Mouse (Mus musculus): ENCODE results near the gene Slc9a9. TPM values are rescaled to one million over a fixed set of nuclear protein-coding genes. Genes with fewer than 3 reads are reported as not detected.

Gene Slc9a9
- polyA plus RNA-seq, 1 experiment from 2014 or later, result 6.1 TPM

GRCm38 (mm10) chr9:94856093-94856492, 186.4 kb downstream of the Slc9a9 start:
- peaks cover 9% of the 10 kb centered on the region; the same call in 1 of the 2 replicates for H3K4me1 ChIP-seq (replicated peaks)
- no peak overlapping the region for H3K27ac ChIP-seq
- no peak overlapping the region for H3K4me3 ChIP-seq (replicated peaks)
- H3K4me2 ChIP-seq (replicated peaks), result no peak overlapping the region
- H3K9ac ChIP-seq (replicated peaks), result no peak overlapping the region
- H3K36me3 ChIP-seq, result no peaks in the 10 kb centered on the region
- H3K9me3 ChIP-seq, result no peaks in the 10 kb centered on the region
- no peaks in the 10 kb centered on the region for H3K27me3 ChIP-seq
- 50% methylated on average over 3 of the region's 3 CpGs for WGBS
- ATAC-seq, result no peak

DNA sequence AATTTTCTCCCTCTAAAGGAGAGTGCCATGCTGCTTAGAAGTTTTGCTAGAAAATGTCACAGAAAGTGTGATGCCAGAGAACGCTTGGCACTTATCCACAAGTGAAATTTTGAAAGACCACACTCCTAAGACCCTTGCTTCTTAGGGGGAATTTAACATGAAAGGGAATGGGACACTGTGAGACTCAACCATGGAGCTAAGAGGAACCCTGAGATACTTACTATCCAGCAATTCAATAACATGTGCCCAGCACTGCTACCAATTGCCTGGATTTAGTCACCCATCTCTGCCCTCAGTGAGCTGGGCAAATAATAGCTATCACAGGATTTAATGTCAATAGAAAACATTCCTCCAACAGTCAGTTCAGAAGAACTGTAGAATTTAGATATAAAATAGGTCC, 198.8 kb downstream of the Slc9a9 start:
- WGBS, result 91% methylated on average over 1 of the region's 1 CpGs

GRCm38 (mm10) chr9:94869023-94869799, 199.5 kb downstream of the Slc9a9 start:
- 72% methylated on average over 4 of the region's 4 CpGs for WGBS
- no peak for ATAC-seq

More for the DNA sequence above, 198.8 kb downstream of the Slc9a9 start:
- Histone ChIP-seq H3K27ac (no peak overlapping the region), H3K4me2 (replicated peaks) (no peak overlapping the region), H3K27me3 (no peaks in the 10 kb centered on the region), H3K9me3 (no peaks in the 10 kb centered on the region), H3K4me1 (replicated peaks) (no peaks in the 10 kb centered on the region), H3K36me3 (no peaks in the 10 kb centered on the region), H3K9ac (replicated peaks) (no peak overlapping the region), H3K4me3 (replicated peaks) (no peak overlapping the region)
- no peak for ATAC-seq

GRCm38 (mm10) chr9:94882517-94882916, 212.8 kb downstream of the Slc9a9 start:
- WGBS, result 93% methylated on average over 3 of the region's 3 CpGs
- Histone ChIP-seq H3K9ac (replicated peaks) (no peak overlapping the region), H3K9me3 (no peaks in the 10 kb centered on the region), H3K27ac (no peak overlapping the region), H3K4me2 (replicated peaks) (no peak overlapping the region), H3K27me3 (no peaks in the 10 kb centered on the region), H3K4me1 (replicated peaks) (no peaks in the 10 kb centered on the region), H3K4me3 (replicated peaks) (no peak overlapping the region), H3K36me3 (no peaks in the 10 kb centered on the region)
- no peak for ATAC-seq

More at GRCm38 (mm10) chr9:94869023-94869799, 199.5 kb downstream of the Slc9a9 start:
- H3K27me3 ChIP-seq, result no peaks in the 10 kb centered on the region
- H3K4me3 ChIP-seq (replicated peaks), result no peak overlapping the region
- no peak overlapping the region for H3K27ac ChIP-seq
- H3K4me2 ChIP-seq (replicated peaks), result no peak overlapping the region
- H3K9ac ChIP-seq (replicated peaks), result no peak overlapping the region
- no peaks in the 10 kb centered on the region for H3K4me1 ChIP-seq (replicated peaks)
- H3K9me3 ChIP-seq, result no peaks in the 10 kb centered on the region
- no peaks in the 10 kb centered on the region for H3K36me3 ChIP-seq

- no peaks in the 10 kb centered on the region for H3K9me3 ChIP-seq
- H3K4me2 ChIP-seq (replicated peaks), result no peak overlapping the region
- no peak overlapping the region for H3K4me3 ChIP-seq (replicated peaks)
- ATAC-seq, result no peak
- H3K27ac ChIP-seq, result no peak overlapping the region
- H3K9ac ChIP-seq (replicated peaks), result no peak overlapping the region
- no peaks in the 10 kb centered on the region for H3K4me1 ChIP-seq (replicated peaks)
- H3K27me3 ChIP-seq, result no peaks in the 10 kb centered on the region
- H3K36me3 ChIP-seq, result no peaks in the 10 kb centered on the region
- 86% methylated on average over 5 of the region's 5 CpGs for WGBS
These were observed 213.7 kb downstream of the Slc9a9 start for GRCm38 (mm10) chr9:94883435-94883834.

- Histone ChIP-seq H3K36me3 (no peaks in the 10 kb centered on the region), H3K4me1 (replicated peaks) (no peaks in the 10 kb centered on the region), H3K27me3 (no peaks in the 10 kb centered on the region), H3K9me3 (no peaks in the 10 kb centered on the region), H3K4me3 (replicated peaks) (no peak overlapping the region), H3K4me2 (replicated peaks) (no peak overlapping the region), H3K27ac (no peak overlapping the region), H3K9ac (replicated peaks) (no peak overlapping the region)
- no peak for ATAC-seq
- 91% methylated on average over 1 of the region's 1 CpGs for WGBS
These were observed 215.4 kb downstream of the Slc9a9 start for GRCm38 (mm10) chr9:94885151-94885550.

DNA sequence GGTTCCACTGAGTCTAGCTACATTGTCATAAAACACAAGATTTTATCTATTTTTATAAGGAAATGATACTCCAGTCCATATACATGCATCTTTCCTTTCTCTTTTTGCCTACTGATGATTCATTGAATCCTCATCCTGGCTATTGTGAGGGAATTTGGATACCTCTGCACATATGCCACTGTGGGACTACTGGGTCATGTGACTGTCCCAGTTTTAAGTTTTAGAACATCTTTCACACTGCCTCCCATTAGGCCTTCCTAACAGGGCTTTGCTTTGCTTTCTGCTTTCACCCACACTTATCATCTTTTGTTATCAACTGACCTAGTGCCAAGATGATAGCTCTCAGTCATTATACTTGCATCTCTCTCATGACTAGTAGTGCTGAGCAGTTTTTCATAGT, 219.9 kb downstream of the Slc9a9 start:
- no peak overlapping the region for H3K4me3 ChIP-seq (replicated peaks)
- H3K9me3 ChIP-seq, result no peaks in the 10 kb centered on the region
- H3K4me2 ChIP-seq (replicated peaks), result no peak overlapping the region
- ATAC-seq, result no peak
- H3K9ac ChIP-seq (replicated peaks), result no peak overlapping the region
- H3K27me3 ChIP-seq, result no peaks in the 10 kb centered on the region
- no peaks in the 10 kb centered on the region for H3K36me3 ChIP-seq
- no peak overlapping the region for H3K27ac ChIP-seq
- no peaks in the 10 kb centered on the region for H3K4me1 ChIP-seq (replicated peaks)

DNA sequence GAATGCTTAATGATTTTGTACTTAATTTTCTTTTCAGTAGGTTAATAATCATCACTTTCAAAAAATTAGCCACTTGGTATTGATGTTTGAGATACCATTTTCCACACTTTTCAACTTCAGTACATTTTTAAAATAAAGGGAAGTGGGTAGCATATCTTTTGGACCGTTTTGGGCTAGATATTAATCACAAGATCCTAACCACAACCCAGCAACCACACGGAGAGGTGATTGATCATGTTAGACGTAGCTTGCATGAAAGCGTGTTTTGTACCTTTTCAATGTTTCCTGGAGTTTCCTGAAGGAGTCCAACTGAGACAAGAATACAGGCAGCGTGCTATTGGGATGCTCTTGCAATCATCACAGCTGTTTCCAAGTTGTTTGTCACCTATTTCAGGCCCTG, 226.2 kb downstream of the Slc9a9 start:
- Histone ChIP-seq H3K9me3 (no peaks in the 10 kb centered on the region), H3K36me3 (no peaks in the 10 kb centered on the region)

GRCm38 (mm10) chr9:94904180-94904579, 234.5 kb downstream of the Slc9a9 start:
- Histone ChIP-seq H3K9ac (replicated peaks) (no peak overlapping the region), H3K27ac (no peak overlapping the region), H3K4me2 (replicated peaks) (no peak overlapping the region), H3K36me3 (no peaks in the 10 kb centered on the region), H3K9me3 (no peaks in the 10 kb centered on the region), H3K27me3 (no peaks in the 10 kb centered on the region), H3K4me1 (replicated peaks) (no peaks in the 10 kb centered on the region), H3K4me3 (replicated peaks) (no peak overlapping the region)
- no peak for ATAC-seq

More for the DNA sequence above, 226.2 kb downstream of the Slc9a9 start:
- H3K4me1 ChIP-seq (replicated peaks), result no peaks in the 10 kb centered on the region
- no peaks in the 10 kb centered on the region for H3K27me3 ChIP-seq
- H3K27ac ChIP-seq, result no peak overlapping the region
- no peak overlapping the region for H3K4me2 ChIP-seq (replicated peaks)
- H3K9ac ChIP-seq (replicated peaks), result no peak overlapping the region
- WGBS, result 90% methylated on average over 5 of the region's 5 CpGs
- ATAC-seq, result no peak
- H3K4me3 ChIP-seq (replicated peaks), result no peak overlapping the region

DNA sequence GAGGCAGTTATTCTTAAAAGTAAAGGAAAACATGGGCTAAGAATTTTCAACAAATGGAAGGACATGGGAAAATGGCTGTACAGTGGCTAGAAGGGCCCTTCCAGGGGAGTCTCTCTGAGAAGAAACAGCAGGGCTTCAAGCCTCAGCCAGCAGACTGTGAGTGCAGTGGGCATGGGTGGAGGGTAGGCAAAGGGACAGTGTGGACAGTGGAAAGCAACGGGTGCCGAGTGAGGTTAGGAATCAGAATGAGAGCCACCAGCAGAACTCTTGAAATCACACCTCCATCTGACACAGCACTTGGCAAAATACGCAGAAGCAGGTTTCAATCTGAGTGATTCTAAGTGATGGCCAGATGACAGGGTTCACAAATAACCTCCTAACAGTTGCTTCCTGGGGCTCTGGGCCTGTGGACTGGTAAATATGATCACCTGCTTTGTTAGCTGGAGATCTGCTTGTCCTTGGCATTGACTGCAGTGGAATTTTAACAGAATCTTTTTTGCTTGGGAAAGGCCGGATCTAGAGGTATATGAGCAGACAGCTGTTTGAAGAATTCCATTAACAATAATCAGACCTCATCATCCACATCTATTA, 237.4 kb downstream of the Slc9a9 start:
- Histone ChIP-seq H3K27me3 (no peaks in the 10 kb centered on the region), H3K4me3 (replicated peaks) (no peak overlapping the region), H3K36me3 (no peaks in the 10 kb centered on the region), H3K4me2 (replicated peaks) (no peak overlapping the region), H3K9ac (replicated peaks) (no peak overlapping the region), H3K9me3 (no peaks in the 10 kb centered on the region), H3K4me1 (replicated peaks) (no peaks in the 10 kb centered on the region), H3K27ac (no peak overlapping the region)
- 93% methylated on average over 4 of the region's 4 CpGs for WGBS
- ATAC-seq, result no peak

DNA sequence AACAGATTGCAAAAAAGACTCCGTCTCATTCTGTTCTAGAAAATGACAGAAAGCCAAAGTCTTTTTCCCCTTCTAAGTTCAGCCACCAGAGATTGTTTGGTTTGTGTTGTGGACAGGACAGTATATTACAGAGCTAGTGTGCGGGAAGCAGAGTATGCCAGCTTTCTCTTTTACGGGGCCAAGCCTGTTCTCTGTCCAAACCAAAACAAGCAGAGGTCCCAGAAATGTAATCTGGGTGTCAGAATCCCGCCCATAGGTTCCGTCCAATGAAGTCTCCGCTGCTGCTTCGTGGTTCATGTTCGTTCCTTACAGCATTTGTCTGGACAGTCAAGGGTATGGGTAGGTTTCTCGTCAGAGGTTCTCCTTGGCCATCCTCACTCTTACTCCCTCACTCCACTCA, 242.4 kb downstream of the Slc9a9 start:
- Histone ChIP-seq H3K4me3 (replicated peaks) (no peak overlapping the region), H3K4me1 (replicated peaks) (no peaks in the 10 kb centered on the region), H3K27me3 (no peaks in the 10 kb centered on the region), H3K9ac (replicated peaks) (no peak overlapping the region), H3K9me3 (no peaks in the 10 kb centered on the region), H3K36me3 (no peaks in the 10 kb centered on the region), H3K4me2 (replicated peaks) (no peak overlapping the region), H3K27ac (no peak overlapping the region)
- WGBS, result 91% methylated on average over 9 of the region's 9 CpGs
- ATAC-seq, result no peak

GRCm38 (mm10) chr9:94922062-94922461, 252.4 kb downstream of the Slc9a9 start:
- Histone ChIP-seq H3K36me3 (no peaks in the 10 kb centered on the region), H3K4me2 (replicated peaks) (no peak overlapping the region), H3K27me3 (no peaks in the 10 kb centered on the region), H3K4me1 (replicated peaks) (no peaks in the 10 kb centered on the region), H3K9ac (replicated peaks) (no peak overlapping the region), H3K4me3 (replicated peaks) (no peak overlapping the region), H3K27ac (no peak overlapping the region), H3K9me3 (no peaks in the 10 kb centered on the region)
- ATAC-seq, result no peak
- 53% methylated on average over 5 of the region's 5 CpGs for WGBS
